Mouse (Mus musculus) stomach, embryonic 15.5 days (tissue): ENCODE measurements around the gene Gm37240. TPM values are rescaled to one million over a fixed set of nuclear protein-coding genes. Genes with fewer than 3 reads are reported as not detected.

Experiments
- ATAC-seq: fragments of 200-750 bp; cut with Nextera tagmentation; 2 replicates; pipeline ENCODE4 v1.8.0; 2017; ENCODE audit warnings: low read depth, moderate number of reproducible peaks, moderate TSS enrichment; ENCODE audit not compliant: insufficient read depth, low FRiP score
- H3K27ac ChIP-seq: fragments of 300-500 bp; sonication (generic); 2 replicates; pipeline ENCODE4 v1.5.1; 2015; ENCODE audit warnings: mild to moderate bottlenecking, inconsistent platforms
- H3K27me3 ChIP-seq: fragments of 300-500 bp; sonication (generic); replicated peaks from 2 replicates; pipeline ENCODE4 v1.6.1; 2015; ENCODE audit warnings: inconsistent platforms
- H3K36me3 ChIP-seq: fragments of 300-500 bp; sonication (generic); 2 replicates; pipeline ENCODE4 v1.6.1; 2015; ENCODE audit warnings: inconsistent platforms
- H3K4me1 ChIP-seq: fragments of 300-500 bp; sonication (generic); 2 replicates; pipeline ENCODE4 v1.6.1; 2015; ENCODE audit warnings: inconsistent platforms
- H3K4me2 ChIP-seq: fragments of 300-500 bp; sonication (generic); 2 replicates; pipeline ENCODE4 v1.6.1; 2015; ENCODE audit warnings: mild to moderate bottlenecking, inconsistent platforms
- H3K4me3 ChIP-seq: fragments of 300-500 bp; sonication (generic); replicated peaks from 2 replicates; pipeline ENCODE4 v1.5.1; 2015; ENCODE audit warnings: inconsistent platforms
- H3K9ac ChIP-seq: fragments of 300-500 bp; sonication (generic); 2 replicates; pipeline ENCODE4 v1.6.1; 2015; ENCODE audit warnings: inconsistent platforms
- H3K9me3 ChIP-seq: fragments of 300-500 bp; sonication (generic); 2 replicates; pipeline ENCODE4 v1.6.1; 2016; ENCODE audit warnings: inconsistent platforms
- WGBS: fragments of 180-500 bp; shearing (Covaris S2); methylation state at CpG from one replicate; pipeline ENCODE4 v1.1.7; 2015; 5-methylcytosine and 5-hydroxymethylcytosine counted together
- polyA plus RNA-seq: library from polyadenylated mRNA; unstranded; fragments of >200 nt; fragmentation: Nextera tagmentation; extraction: Ambion mirVana; gene quantifications from 2 replicates; pipeline ENCODE4 v1.2.1, GENCODE M21; 2015

The Gm37240 gene
- polyA plus RNA-seq, 1 experiment from 2014 or later, result 8.6 TPM

DNA sequence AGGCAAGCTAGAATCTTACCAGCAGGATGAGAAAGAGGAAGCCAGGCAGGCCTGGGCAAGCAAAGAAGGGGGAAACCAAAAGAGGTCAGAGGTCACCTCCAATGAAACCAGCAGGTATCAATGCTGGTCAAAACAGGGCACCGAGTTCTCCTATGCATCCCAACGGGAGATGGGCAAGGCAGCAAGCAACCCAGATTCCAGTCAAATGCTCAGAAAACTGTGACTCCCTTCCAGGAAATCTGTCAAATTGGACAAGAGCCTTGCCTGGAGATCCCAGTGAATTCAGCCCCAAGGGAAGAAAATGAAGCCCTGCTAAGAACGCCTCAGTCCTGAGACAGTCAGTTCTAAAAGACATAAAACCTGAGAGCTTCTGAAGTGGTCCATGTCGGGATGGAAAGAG lies 437.9 kb downstream of the Gm37240 start:
- 82% methylated on average over 4 of the region's 4 CpGs for WGBS
- no peak for ATAC-seq
- no peak overlapping the region for H3K9ac ChIP-seq
- no peaks in the 10 kb centered on the region for H3K9me3 ChIP-seq
- H3K36me3 ChIP-seq, result no peaks in the 10 kb centered on the region
- H3K27me3 ChIP-seq, result no peaks in the 10 kb centered on the region
- no peaks in the 10 kb centered on the region for H3K4me1 ChIP-seq
- no peak overlapping the region for H3K27ac ChIP-seq
- no peak overlapping the region for H3K4me3 ChIP-seq
- H3K4me2 ChIP-seq, result no peak overlapping the region

DNA sequence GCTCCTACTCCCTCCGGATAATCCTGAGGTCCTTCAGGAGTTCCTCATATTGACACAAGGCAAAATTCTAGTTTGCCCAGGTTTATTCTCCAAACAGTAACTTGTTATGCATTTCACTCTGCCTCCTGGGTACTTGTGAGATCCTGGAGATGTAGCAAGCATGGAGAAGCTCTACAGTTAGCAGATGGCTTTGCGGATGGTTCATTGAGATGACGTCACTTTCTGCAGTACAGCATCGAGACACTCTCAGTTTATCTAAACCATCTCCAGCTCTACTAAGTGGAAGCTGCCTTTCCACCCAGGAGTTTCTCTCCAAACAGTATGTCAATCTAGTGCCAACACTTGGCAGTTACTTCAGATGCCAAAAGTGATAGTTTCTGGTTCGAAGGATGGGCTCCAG lies 444.5 kb downstream of the Gm37240 start:
- WGBS, result 82% methylated on average over 5 of the region's 5 CpGs

DNA sequence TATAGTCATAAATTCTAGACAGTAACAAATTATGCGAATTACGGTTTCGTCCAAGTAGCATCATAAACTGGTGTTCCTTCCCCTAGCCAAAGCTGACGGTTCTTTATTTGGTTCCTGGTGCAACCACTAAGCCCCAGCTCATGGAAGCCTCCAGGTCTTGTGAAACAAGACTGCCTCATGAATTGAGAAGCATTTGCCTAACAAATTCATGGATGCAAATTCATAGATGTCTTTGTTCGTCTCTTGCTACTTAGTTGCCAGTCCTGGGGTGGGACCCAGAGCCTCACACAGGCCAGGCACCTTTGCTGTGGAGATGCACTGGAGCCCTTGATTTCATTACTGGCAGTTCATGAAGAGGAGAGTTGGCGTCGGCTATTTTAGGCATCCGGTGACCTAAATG lies 445.1 kb downstream of the Gm37240 start:
- H3K4me1 ChIP-seq, result no peaks in the 10 kb centered on the region
- WGBS, result 90% methylated on average over 8 of the region's 8 CpGs

More for the DNA sequence above, 444.5 kb downstream of the Gm37240 start:
- Histone ChIP-seq H3K9ac (no peak overlapping the region), H3K27me3 (no peaks in the 10 kb centered on the region), H3K27ac (no peak overlapping the region), H3K4me1 (no peaks in the 10 kb centered on the region), H3K9me3 (no peaks in the 10 kb centered on the region), H3K36me3 (no peaks in the 10 kb centered on the region), H3K4me2 (no peak overlapping the region), H3K4me3 (no peak overlapping the region)
- ATAC-seq, result no peak

DNA sequence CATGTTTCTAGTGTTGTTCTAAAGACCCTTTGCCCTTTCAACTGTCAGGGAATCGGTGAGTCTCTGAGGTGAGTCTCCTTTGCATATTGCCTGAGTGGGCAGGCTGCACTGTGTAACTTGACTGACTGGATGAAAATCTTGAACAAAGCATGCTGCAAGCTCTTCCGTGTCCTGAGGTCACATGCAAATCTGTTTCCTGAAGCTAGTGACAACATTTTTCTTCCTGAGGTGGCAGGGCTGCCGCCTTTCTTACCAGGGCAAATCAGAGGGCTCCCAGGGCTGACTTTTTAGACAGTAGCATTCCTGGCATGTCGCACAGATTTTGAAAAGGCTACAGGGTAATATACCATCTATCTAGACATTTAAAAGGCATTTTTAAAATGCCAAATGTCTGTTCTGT lies 451.9 kb downstream of the Gm37240 start:
- no peaks in the 10 kb centered on the region for H3K4me1 ChIP-seq
- no peak overlapping the region for H3K4me2 ChIP-seq
- ATAC-seq, result no peak
- no peaks in the 10 kb centered on the region for H3K9me3 ChIP-seq
- H3K27me3 ChIP-seq, result no peaks in the 10 kb centered on the region
- no peak overlapping the region for H3K4me3 ChIP-seq
- 46% methylated on average over 4 of the region's 4 CpGs for WGBS
- H3K36me3 ChIP-seq, result no peaks in the 10 kb centered on the region
- no peak overlapping the region for H3K9ac ChIP-seq
- no peak overlapping the region for H3K27ac ChIP-seq

More for the DNA sequence above, 445.1 kb downstream of the Gm37240 start:
- Histone ChIP-seq H3K4me2 (no peak overlapping the region), H3K27me3 (no peaks in the 10 kb centered on the region), H3K4me3 (no peak overlapping the region), H3K36me3 (no peaks in the 10 kb centered on the region), H3K9ac (no peak overlapping the region), H3K27ac (no peak overlapping the region), H3K9me3 (no peaks in the 10 kb centered on the region)
- ATAC-seq, result no peak

DNA sequence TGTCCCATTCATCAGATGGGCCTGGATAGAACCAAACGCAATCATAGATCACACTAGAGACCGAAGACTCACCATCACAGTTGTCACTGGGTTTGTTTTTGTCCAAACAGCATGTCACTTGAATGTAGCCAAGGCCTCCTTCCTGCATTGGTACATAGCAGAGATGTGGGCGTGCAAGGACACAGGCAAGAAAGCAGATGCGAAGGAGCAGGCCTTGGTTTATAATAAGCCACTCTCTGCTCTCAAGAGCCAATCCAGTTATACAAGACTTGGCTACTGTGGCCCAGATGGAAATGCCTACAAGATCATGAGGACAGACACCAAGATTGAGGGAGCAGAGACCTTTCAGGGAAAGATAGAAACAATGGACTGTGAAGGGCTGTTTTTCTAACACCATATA lies 456.1 kb downstream of the Gm37240 start:
- Histone ChIP-seq H3K27ac (no peak overlapping the region), H3K9ac (no peak overlapping the region), H3K4me2 (no peak overlapping the region), H3K4me1 (no peaks in the 10 kb centered on the region), H3K27me3 (no peaks in the 10 kb centered on the region), H3K4me3 (no peak overlapping the region), H3K9me3 (no peaks in the 10 kb centered on the region), H3K36me3 (no peaks in the 10 kb centered on the region)
- 87% methylated on average over 4 of the region's 4 CpGs for WGBS
- no peak for ATAC-seq

DNA sequence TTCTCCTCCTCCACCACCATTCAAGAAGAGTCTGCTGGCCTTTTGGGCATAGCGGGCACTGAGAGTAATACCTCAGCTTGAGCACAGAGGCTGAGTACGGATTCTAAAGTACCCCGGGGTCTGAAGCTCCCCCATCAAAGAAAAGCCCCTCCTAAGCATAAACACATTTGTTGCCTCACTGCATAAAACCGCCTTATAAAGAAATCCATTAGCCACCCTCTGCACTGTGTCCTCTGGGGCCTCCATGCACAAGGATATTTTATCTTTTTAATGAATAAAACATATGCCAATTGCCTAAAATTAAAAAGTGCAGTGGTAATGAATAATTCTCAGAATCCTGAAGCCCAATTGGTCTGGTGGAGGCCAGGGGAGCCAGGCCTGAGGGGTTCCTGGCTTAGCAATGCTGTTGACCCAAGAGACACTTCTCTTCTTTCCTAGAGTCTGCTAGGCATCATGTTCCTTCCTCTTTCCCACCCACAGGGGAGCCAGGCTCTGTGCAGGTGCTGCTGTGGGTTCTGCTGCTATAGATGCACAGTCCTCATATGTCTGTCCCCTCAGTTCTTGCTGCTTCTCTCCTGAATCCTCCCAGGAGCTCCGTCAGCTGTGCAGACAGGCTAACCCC lies 463.8 kb downstream of the Gm37240 start:
- no peak overlapping the region for H3K27ac ChIP-seq
- H3K27me3 ChIP-seq, result no peaks in the 10 kb centered on the region
- no peaks in the 10 kb centered on the region for H3K4me1 ChIP-seq
- H3K4me2 ChIP-seq, result no peak overlapping the region
- H3K36me3 ChIP-seq, result no peaks in the 10 kb centered on the region
- no peaks in the 10 kb centered on the region for H3K9me3 ChIP-seq
- no peak overlapping the region for H3K4me3 ChIP-seq
- no peak overlapping the region for H3K9ac ChIP-seq
- 75% methylated on average over 5 of the region's 5 CpGs for WGBS
- no peak for ATAC-seq

DNA sequence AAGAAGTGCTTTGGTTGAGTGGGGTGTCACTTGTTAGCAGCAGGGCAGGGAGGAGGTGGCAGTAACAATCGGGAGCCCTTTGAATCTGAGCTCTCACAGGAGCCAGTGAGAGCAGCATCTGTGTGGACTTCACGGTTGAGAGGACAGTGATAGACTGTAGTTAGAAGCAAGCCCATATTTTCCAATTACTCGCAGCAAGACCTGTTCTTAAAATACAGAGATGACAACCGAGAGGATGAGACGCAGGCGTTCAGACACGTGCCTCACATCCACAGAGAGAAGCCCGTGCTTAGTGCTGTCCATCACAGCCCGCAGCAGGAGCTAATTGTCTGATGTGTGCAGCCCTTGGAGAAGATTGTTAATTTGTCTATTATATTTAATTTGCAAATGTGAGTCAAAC lies 465.9 kb downstream of the Gm37240 start:
- H3K9me3 ChIP-seq, result no peaks in the 10 kb centered on the region
- H3K4me1 ChIP-seq, result no peaks in the 10 kb centered on the region
- no peak overlapping the region for H3K27ac ChIP-seq
- WGBS, result 76% methylated on average over 9 of the region's 9 CpGs
- no peak overlapping the region for H3K4me2 ChIP-seq
- H3K36me3 ChIP-seq, result no peaks in the 10 kb centered on the region
- no peak overlapping the region for H3K9ac ChIP-seq
- ATAC-seq, result no peak
- H3K4me3 ChIP-seq, result no peak overlapping the region
- no peaks in the 10 kb centered on the region for H3K27me3 ChIP-seq

DNA sequence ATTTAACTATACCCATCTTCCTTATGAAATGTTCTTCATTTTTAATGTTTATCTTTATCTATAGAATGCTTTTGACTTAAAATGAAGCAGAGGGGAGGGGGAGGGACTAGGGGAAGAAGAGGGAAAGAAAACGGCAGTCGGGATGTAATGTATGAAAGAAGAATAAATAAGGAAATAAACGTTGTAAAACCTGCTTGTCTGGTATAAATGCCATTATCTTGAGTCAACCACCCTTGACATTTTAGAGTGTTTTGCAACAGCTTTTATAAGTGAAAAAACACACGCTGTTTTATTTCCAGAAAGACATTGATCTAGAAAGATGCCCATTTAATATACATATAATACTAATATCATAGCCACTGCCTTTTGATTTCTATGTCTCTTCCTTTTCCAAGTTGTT lies 469.7 kb downstream of the Gm37240 start:
- Histone ChIP-seq H3K27ac (no peak overlapping the region), H3K4me3 (no peak overlapping the region), H3K4me1 (no peaks in the 10 kb centered on the region), H3K9me3 (no peaks in the 10 kb centered on the region), H3K9ac (no peak overlapping the region), H3K36me3 (no peaks in the 10 kb centered on the region), H3K4me2 (no peak overlapping the region), H3K27me3 (no peaks in the 10 kb centered on the region)
- ATAC-seq, result no peak
- 57% methylated on average over 4 of the region's 4 CpGs for WGBS

DNA sequence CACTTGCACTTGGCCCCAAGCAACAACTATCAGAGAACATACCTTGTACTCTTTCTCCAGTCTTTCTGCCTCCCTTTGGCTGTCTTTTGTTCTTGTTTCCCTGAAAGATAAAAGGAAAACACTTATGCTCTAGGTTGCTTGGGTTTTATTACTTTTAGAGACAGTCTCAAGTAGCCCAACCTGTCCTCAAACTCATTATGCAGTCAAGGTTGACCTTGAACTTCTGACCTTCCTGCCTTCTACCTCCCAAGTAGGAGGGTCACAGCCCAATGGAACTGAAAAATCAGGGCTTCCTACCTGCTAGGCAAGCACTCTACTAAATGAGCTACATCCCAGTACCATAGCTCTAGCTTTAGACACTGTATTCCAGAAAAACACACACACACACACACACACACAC lies 488.5 kb downstream of the Gm37240 start:
- Histone ChIP-seq H3K4me3 (no peak overlapping the region), H3K36me3 (no peaks in the 10 kb centered on the region), H3K27ac (no peak overlapping the region), H3K4me2 (no peak overlapping the region), H3K4me1 (no peaks in the 10 kb centered on the region), H3K9me3 (0 out of 2 replicates have a peak, but pooled peaks cover 3% of the 10 kb centered on the region), H3K27me3 (no peaks in the 10 kb centered on the region), H3K9ac (no peak overlapping the region)
- ATAC-seq, result no peak

DNA sequence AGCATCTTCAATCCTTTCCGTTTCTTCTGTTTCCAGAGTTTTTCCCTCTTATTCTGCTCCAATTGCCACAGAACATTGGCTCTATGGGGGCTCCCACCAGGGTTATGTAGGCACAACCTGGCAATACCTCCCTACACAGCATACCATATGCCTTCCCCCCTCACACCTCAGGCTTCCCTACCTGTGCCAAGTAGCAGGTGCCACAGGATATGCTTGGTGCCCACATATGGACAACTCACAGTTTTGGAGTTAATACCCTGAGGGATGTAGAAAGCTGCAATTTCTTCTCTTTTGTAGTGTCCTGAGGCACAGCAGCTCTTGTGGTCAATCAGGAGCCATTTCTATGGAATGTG lies 488.9 kb downstream of the Gm37240 start:
- WGBS, result 87% methylated on average over 1 of the region's 1 CpGs
- H3K27me3 ChIP-seq, result no peaks in the 10 kb centered on the region
- no peak overlapping the region for H3K9ac ChIP-seq
- H3K36me3 ChIP-seq, result no peaks in the 10 kb centered on the region
- H3K27ac ChIP-seq, result no peak overlapping the region
- no peaks in the 10 kb centered on the region for H3K4me1 ChIP-seq
- H3K9me3 ChIP-seq, result 0 out of 2 replicates have a peak, but pooled peaks cover 3% of the 10 kb centered on the region
- no peak overlapping the region for H3K4me2 ChIP-seq
- ATAC-seq, result no peak
- no peak overlapping the region for H3K4me3 ChIP-seq

DNA sequence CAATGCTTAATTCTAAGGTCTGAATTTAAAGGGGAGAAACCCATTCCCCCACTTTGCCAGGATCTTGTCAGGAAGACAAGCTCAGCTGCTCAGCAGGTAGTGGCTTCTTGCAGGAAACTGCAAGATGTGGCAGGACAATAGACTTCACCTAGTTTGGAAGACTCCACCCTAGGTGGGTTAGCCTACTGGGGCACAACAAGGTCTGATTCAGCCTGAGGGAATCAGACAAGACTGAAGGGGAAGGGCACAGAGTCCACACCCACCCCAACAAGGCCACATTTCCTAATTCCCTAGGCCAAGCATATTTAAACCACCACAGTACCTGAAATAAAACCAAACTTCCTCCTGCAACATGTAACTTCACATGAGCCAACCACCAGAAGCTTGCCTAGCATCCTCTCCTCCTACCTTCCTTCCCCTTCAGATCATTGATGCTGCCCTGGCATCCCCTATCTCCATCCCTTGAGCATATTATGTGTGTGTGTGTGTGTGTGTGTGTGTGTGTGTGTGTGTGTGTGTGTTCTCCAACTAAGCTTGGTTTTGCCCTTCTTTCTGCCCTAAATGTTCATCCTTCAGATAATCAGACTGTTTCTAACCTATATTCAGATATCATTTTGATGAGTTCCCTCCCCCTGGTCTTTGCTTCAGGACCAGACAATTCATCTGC lies 489.4 kb downstream of the Gm37240 start:
- no peak overlapping the region for H3K4me3 ChIP-seq
- H3K9me3 ChIP-seq, result 0 out of 2 replicates have a peak, but pooled peaks cover 3% of the 10 kb centered on the region
- H3K4me1 ChIP-seq, result no peaks in the 10 kb centered on the region
- no peak overlapping the region for H3K4me2 ChIP-seq
- no peaks in the 10 kb centered on the region for H3K36me3 ChIP-seq
- no peaks in the 10 kb centered on the region for H3K27me3 ChIP-seq
- no peak overlapping the region for H3K9ac ChIP-seq
- no peak for ATAC-seq
- H3K27ac ChIP-seq, result no peak overlapping the region

DNA sequence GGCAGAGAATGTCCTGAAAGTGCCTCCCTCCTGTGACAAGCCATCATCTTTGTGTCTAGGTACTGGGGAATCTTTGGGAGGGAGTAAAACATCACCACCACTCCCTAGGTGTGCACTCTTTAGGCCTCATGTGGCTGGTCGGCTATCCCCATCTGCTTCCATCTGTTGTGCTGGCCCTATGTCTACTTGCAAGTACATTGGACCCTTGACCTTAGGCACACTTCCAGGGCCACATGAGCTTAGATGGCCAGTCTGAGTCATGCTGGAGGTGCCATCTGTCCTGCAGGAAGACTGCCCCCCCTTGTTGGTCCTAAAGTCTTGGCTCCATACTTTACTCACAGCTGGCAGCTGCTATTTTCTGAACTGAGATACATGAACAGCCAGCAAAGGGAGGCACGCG lies 493.9 kb downstream of the Gm37240 start:
- no peak for ATAC-seq
- no peaks in the 10 kb centered on the region for H3K36me3 ChIP-seq
- H3K9ac ChIP-seq, result no peak overlapping the region
- no peaks in the 10 kb centered on the region for H3K4me1 ChIP-seq
- H3K27ac ChIP-seq, result no peak overlapping the region
- H3K9me3 ChIP-seq, result 0 out of 2 replicates have a peak, but pooled peaks cover 3% of the 10 kb centered on the region
- no peak overlapping the region for H3K4me3 ChIP-seq
- 93% methylated on average over 3 of the region's 3 CpGs for whole genome bisulfite sequencing
- no peaks in the 10 kb centered on the region for H3K27me3 ChIP-seq
- no peak overlapping the region for H3K4me2 ChIP-seq

DNA sequence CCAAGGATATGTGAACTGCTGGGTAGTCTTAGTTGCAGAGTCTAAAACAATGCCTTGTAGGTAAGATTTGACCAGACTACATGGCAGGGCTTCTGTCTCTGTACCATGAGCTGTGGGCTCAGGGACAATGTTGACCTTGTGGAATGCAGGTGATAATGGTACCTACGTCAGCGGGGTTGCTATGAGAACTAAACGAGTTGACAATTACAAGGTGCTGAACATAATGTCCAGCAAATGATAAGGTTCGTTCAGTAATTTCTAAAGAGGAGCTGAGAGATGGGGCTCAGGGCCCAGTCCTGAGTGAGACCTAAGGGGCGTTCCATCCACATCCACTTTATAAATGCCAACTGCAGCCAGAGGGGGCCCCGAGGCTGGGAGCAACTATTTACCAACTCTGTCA lies 495.6 kb downstream of the Gm37240 start:
- Histone ChIP-seq H3K4me1 (no peaks in the 10 kb centered on the region), H3K9ac (no peak overlapping the region), H3K4me2 (no peak overlapping the region), H3K9me3 (0 out of 2 replicates have a peak, but pooled peaks cover 3% of the 10 kb centered on the region), H3K27ac (no peak overlapping the region), H3K27me3 (no peaks in the 10 kb centered on the region), H3K36me3 (no peaks in the 10 kb centered on the region), H3K4me3 (no peak overlapping the region)
- no peak for ATAC-seq
- WGBS, result 89% methylated on average over 6 of the region's 6 CpGs
